31 mouse cellular contexts compared by ENCODE assay signal in genomic region chr11:90376436-90376835, GRCm38 (mm10). TPM values are rescaled to one million over a fixed set of nuclear protein-coding genes. Genes with fewer than 3 reads are reported as not detected.
"Had no signal": no experiment of that assay in that cellular context is flagged by ENCODE, and none has a peak within 500 bp of the region (broad histone marks: within the 10 kb centered on the region; RNA-seq: fewer than 3 reads in every experiment).

No protein-coding gene starts in this region.

- H3K4me3 ChIP-seq: left cerebral cortex, adult 2 months; limb, embryonic 10.5 days; limb, embryonic 12.5 days; limb, embryonic 13.5 days; limb, embryonic 15.5 days; liver, embryonic 12.5 days; liver, embryonic 13.5 days; liver, embryonic 15.5 days; lung, embryonic 15.5 days; megakaryocyte, embryonic 14.5 days; midbrain, embryonic 10.5 days; midbrain, embryonic 12.5 days; midbrain, embryonic 13.5 days; midbrain, embryonic 15.5 days; myocyte had no signal

- DNase-seq: left cerebral cortex, postnatal 4 days; liver; liver, embryonic 13.5 days; liver, postnatal 0 days; lung, adult 18-20 months; lung, adult 2 months; lung, embryonic 14.5 days; lung, postnatal 10 days; lung, postnatal 14 days; lung, postnatal 36 days; lung, postnatal 4 days; midbrain, embryonic 14.5 days had no signal

- ATAC-seq: liver, embryonic 12.5 days; liver, postnatal 0 days; lung, postnatal 0 days; midbrain, embryonic 13.5 days; midbrain, embryonic 15.5 days; midbrain, embryonic 16.5 days had no signal

- H3K27ac ChIP-seq: left cerebral cortex, adult 2 months; limb, embryonic 10.5 days; limb, embryonic 12.5 days; limb, embryonic 13.5 days; limb, embryonic 15.5 days; liver, embryonic 12.5 days; liver, embryonic 13.5 days; liver, embryonic 14.5 days; liver, embryonic 15.5 days; lung, embryonic 15.5 days; macrophage; midbrain, embryonic 10.5 days; midbrain, embryonic 12.5 days; midbrain, embryonic 13.5 days; midbrain, embryonic 15.5 days had no signal

RNA-seq across cellular contexts. Expression of gene Hlf, which starts 14.3 kb away (rescaled TPM):
- total RNA-seq: monocyte, adult 5-6 weeks had no signal
